Mouse (Mus musculus) left cerebral cortex, adult 2 months (tissue): ENCODE measurements around the gene Sbk3. TPM values are rescaled to one million over a fixed set of nuclear protein-coding genes. Genes with fewer than 3 reads are reported as not detected.

Experiments
- DNase-seq, 2 experiments: peaks; one replicate each; pipeline ENCODE4 v3.0.0; 2021 to 2022; ENCODE audit warnings: low spot score in 2 of 2, mixed read lengths in 1 of 2; ENCODE audit errors: extremely low spot score in 1 of 2
- H3K27ac ChIP-seq: fragments of 200-600 bp; 2 replicates; pipeline ENCODE4 v1.8.1; 2022
- H3K4me3 ChIP-seq: fragments of 200-600 bp; 2 replicates; pipeline ENCODE4 v1.8.1; 2022
- CTCF ChIP-seq: fragments of 200-600 bp; IDR thresholded peaks from 2 replicates; pipeline ENCODE4 v1.8.1; 2022; ENCODE audit warnings: antibody characterized with exemption, mild to moderate bottlenecking, moderate library complexity
- intact Hi-C: fragments of 180-260 bp; cut with DNase I; formaldehyde crosslinking; loops from one replicate; pipeline ENCODE4 v1.15.1; 2025
- total RNA-seq, 2 experiments: library from RNA; stranded (reverse); gene quantifications; 2 replicates each; pipeline ENCODE4 v1.2.3; 2021

Sbk3 gene
- total RNA-seq, 2 experiments from 2014 or later = 1.1 to 1.5 TPM

GRCm38 (mm10) chr7:4943223-4943815 is 27.6 kb downstream of the Sbk3 start:
- TF ChIP-seq CTCF = peak; percentile 98
- DNase-seq = peak; percentile 90 to 93
- H3K27ac ChIP-seq = peak overlapping the region; percentile 70
- intact Hi-C loops = loop anchor here (1.0 to 5.0 kb wide), 4 partner anchors 21 to 386 kb away; partner anchors contain the start of genes Sbk2 and Zfp579
- peak overlapping the region; percentile 49 for H3K4me3 ChIP-seq

DNA sequence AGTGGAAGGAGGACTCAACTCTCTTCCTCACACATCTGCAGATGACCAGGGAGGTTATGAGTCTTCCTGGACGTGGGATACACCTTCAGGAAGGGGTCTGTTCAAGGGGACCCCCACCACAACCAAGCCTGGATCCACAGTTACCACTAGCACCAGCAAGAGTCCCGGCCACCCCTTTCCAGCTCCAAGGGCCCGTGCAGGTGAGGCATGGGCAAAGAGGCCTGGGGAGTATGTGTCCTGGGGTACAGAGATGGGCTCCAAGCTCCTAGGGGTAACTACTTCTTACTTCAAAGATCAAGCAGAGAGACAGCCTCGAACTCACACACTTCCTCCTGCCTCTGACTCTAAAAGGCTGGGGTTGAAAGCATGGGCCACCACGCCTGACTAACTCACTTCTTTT is 28.3 kb downstream of the Sbk3 start:
- intact Hi-C loops = loop anchor here (1.0 to 5.0 kb wide), 4 partner anchors 22 to 385 kb away; partner anchors contain the start of genes Sbk2 and Zfp579
- Histone ChIP-seq H3K4me3 (no peak overlapping the region), H3K27ac (no peak overlapping the region)
- no peak for DNase-seq
- no peak for TF ChIP-seq CTCF

DNA sequence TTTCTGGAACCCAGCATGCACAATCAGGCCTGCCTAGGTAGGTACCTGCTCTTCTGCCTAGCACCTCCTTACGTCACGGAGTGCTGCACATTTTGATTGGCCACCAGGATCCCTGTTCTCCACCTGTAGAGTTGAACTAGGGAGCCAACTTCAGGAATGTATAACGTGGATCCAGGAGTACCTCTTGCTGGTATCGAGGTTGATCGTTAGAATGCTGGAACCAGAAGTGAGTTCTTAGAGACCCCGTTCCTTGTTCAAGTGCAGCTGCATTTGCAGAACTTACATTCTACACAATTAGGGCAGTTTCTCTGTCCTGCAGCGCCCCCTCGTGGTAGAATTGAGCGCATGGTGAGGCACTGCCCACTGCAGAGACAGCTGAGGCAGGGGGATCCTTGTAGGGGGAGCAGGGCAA is 30.9 kb downstream of the Sbk3 start:
- intact Hi-C loops = loop anchor here (1.0 to 5.0 kb wide), 3 partner anchors 29 to 383 kb away; partner anchors contain the start of gene Zfp579
- peak; percentile 85 for TF ChIP-seq CTCF
- no peak overlapping the region for H3K4me3 ChIP-seq
- no peak overlapping the region for H3K27ac ChIP-seq
- DNase-seq = peak; percentile 74 to 81

DNA sequence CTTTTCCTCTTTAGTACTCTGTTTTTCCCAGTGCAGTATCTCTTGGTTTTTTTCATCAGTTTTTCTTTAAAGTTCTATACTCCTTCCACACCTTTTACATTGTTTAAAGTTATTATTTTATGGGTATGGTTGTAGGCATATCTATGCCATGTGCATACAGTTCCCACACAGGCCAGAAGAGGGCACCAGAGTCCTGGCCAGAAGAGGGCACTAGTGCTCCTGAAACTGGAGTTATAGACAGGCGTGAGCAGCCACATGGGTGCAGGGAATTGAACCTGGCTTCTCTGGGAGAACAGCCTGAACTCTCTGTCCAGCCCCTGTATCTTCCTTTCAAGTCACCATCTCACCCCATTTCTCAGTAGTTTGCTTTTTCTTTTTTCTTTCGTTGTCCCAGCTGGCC is 32.5 kb downstream of the Sbk3 start:
- no peak overlapping the region for H3K4me3 ChIP-seq
- intact Hi-C loops = loop anchor here (2.0 kb wide), 1 partner anchor 72 kb away; no protein-coding TSS in a partner anchor
- peak; percentile 52 to 68 for DNase-seq
- no peak overlapping the region for H3K27ac ChIP-seq
- peak; percentile 92 for TF ChIP-seq CTCF

DNA sequence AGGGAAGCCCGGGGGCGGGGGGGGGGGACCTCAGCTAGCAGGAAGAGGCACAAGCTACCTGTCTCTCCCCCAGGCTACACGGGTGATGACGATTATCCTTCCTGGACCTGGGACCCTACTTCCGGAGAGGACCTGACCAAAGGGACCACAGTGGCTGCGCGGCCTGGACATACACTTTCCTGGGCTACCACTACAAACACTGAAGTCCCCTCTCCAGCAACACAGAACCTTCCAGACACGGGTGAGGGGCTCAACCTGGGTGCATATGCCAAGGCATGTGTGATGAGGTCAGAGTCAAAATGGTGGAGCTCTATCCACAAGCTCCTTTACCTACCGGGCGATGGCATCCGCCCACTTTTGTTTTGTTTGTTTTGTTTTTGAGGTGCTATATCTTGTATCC is 33.6 kb downstream of the Sbk3 start:
- Histone ChIP-seq H3K4me3 (no peak overlapping the region), H3K27ac (no peak overlapping the region)
- DNase-seq = no peak
- intact Hi-C loops = no loop called here
- TF ChIP-seq CTCF = no peak

DNA sequence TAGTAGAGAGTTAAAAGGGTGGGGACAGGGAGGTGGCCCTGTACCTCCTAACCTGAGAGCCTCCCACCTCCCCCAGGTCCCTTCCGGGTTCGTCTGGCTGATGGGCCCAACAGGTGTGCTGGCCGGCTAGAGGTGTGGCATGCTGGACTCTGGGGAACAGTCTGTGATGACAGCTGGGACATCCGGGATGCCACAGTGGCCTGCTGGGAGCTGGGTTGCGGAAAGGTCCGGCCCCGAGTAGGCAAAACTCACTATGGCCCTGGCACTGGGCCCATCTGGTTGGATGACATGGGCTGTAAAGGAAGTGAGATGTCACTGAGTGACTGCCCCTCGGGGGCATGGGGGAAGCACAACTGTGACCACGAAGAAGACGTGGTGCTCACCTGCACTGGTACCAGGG is 34.1 kb downstream of the Sbk3 start:
- no peak for TF ChIP-seq CTCF
- intact Hi-C loops = no loop called here
- Histone ChIP-seq H3K4me3 (no peak overlapping the region), H3K27ac (no peak overlapping the region)
- no peak for DNase-seq

- DNase-seq = no peak
- intact Hi-C loops = no loop called here
- Histone ChIP-seq H3K27ac (no peak overlapping the region), H3K4me3 (no peak overlapping the region)
- peak; percentile 5; the same call in 1 of the 2 replicates for TF ChIP-seq CTCF
Observed at GRCm38 (mm10) chr7:4934160-4934914, 36.6 kb downstream of the Sbk3 start.

- intact Hi-C loops = no loop called here
- no peak for DNase-seq
- no peak for TF ChIP-seq CTCF
- Histone ChIP-seq H3K4me3 (no peak overlapping the region), H3K27ac (no peak overlapping the region)
Observed at GRCm38 (mm10) chr7:4933103-4933502, 37.9 kb downstream of the Sbk3 start.

GRCm38 (mm10) chr7:4928323-4928722 is 42.6 kb downstream of the Sbk3 start:
- DNase-seq = no peak
- Histone ChIP-seq H3K27ac (no peak overlapping the region), H3K4me3 (no peak overlapping the region)
- no peak for TF ChIP-seq CTCF
- intact Hi-C loops = no loop called here

DNA sequence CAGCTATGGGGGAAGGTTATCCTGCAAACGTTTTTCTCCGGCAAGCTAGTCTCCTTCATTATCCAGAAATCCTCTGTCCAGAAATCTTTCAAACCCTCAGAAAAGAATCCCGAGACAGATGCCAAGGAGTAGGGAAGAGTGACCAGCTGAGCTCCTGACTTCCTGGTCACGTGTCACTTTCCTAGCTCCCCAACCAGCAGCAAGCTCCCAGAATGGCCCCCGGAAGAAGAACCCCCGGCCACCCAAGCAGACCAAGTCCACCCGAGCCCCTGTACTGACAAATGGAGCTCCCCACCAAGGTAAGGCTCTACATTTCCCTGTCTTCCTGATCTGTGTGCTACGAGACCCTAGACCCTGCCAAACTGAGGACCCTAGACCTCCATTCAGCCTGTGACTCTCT is 43.3 kb downstream of the Sbk3 start:
- Histone ChIP-seq H3K4me3 (no peak overlapping the region), H3K27ac (no peak overlapping the region)
- intact Hi-C loops = no loop called here
- no peak for DNase-seq
- TF ChIP-seq CTCF = no peak

- DNase-seq = no peak
- H3K27ac ChIP-seq = no peak overlapping the region
- no peak overlapping the region for H3K4me3 ChIP-seq
- TF ChIP-seq CTCF = no peak
- intact Hi-C loops = no loop called here
Observed at GRCm38 (mm10) chr7:4926849-4927248, 44.1 kb downstream of the Sbk3 start.
